Mouse (Mus musculus): ENCODE data around the gene Tff3. TPM values are rescaled to one million over a fixed set of nuclear protein-coding genes. Genes with fewer than 3 reads are reported as not detected.

The Tff3 gene
- polyA plus RNA-seq, 1 experiment from 2014 or later = not detected

DNA sequence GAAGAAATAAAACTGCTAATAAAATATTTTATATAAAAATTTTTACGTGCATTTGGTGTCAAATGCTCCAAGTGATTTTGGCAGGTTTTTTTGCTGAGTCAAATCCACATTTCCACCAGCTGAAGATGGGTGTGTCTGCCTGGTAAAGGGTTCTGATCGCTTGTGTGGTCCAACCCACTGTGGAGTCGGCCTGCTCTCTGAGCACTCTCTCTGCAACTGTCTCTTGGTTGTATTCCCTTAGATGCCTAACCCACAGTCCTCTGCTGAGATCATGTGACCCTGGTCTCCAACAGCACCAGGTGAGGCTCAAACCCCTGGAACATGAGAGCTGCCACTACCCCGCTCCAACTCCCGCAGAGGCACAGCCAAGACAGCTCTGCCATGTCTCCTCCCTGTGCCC is 11.5 kb downstream of the Tff3 start:
- peak overlapping the region; percentile 54; the same call in 1 of the 2 replicates for H3K27ac ChIP-seq (replicated peaks)
- H3K4me3 ChIP-seq = no peak overlapping the region
- H3K4me1 ChIP-seq = peaks cover 40% of the 10 kb centered on the region
- WGBS = 89% methylated on average over 5 of the region's 5 CpGs
- H3K36me3 ChIP-seq (replicated peaks) = no peaks in the 10 kb centered on the region; the same call in 1 of the 2 replicates
- no peaks in the 10 kb centered on the region for H3K27me3 ChIP-seq (replicated peaks; ENCODE audit: low read depth, poor library complexity, severe bottlenecking)
- no peak for DNase-seq (ENCODE audit: low spot score)
- no peaks in the 10 kb centered on the region for H3K9me3 ChIP-seq

- Histone ChIP-seq H3K9me3 (no peaks in the 10 kb centered on the region), H3K36me3 (replicated peaks) (peaks cover 12% of the 10 kb centered on the region), H3K4me1 (peaks cover 44% of the 10 kb centered on the region), H3K4me3 (no peak overlapping the region), H3K27me3 (replicated peaks; ENCODE audit: low read depth, poor library complexity, severe bottlenecking) (no peaks in the 10 kb centered on the region), H3K27ac (replicated peaks) (no peak overlapping the region)
- DNase-seq (ENCODE audit: low spot score) = no peak
- WGBS = 69% methylated on average over 6 of the region's 6 CpGs
Measured at GRCm38 (mm10) chr17:31116063-31116462, 13.4 kb downstream of the Tff3 start.

GRCm38 (mm10) chr17:31113191-31113856 is 16.1 kb downstream of the Tff3 start:
- peak; percentile 44 for DNase-seq (ENCODE audit: low spot score)
- peak overlapping the region; percentile 16 for H3K27ac ChIP-seq (replicated peaks)
- no peak overlapping the region for H3K4me3 ChIP-seq
- no peaks in the 10 kb centered on the region for H3K9me3 ChIP-seq
- peaks cover 38% of the 10 kb centered on the region for H3K4me1 ChIP-seq
- 47% methylated on average over 9 of the region's 9 CpGs for WGBS
- peaks cover 24% of the 10 kb centered on the region for H3K36me3 ChIP-seq (replicated peaks)
- H3K27me3 ChIP-seq (replicated peaks; ENCODE audit: low read depth, poor library complexity, severe bottlenecking) = no peaks in the 10 kb centered on the region

- peaks cover 24% of the 10 kb centered on the region for H3K4me1 ChIP-seq
- 93% methylated on average over 15 of the region's 15 CpGs for WGBS
- no peak overlapping the region for H3K27ac ChIP-seq (replicated peaks)
- no peaks in the 10 kb centered on the region for H3K9me3 ChIP-seq
- DNase-seq (ENCODE audit: low spot score) = no peak
- peaks cover 24% of the 10 kb centered on the region for H3K36me3 ChIP-seq (replicated peaks)
- no peak overlapping the region for H3K4me3 ChIP-seq
- H3K27me3 ChIP-seq (replicated peaks; ENCODE audit: low read depth, poor library complexity, severe bottlenecking) = no peaks in the 10 kb centered on the region
Measured at GRCm38 (mm10) chr17:31108388-31108787, 21.1 kb downstream of the Tff3 start.

- Histone ChIP-seq H3K4me1 (peaks cover 7% of the 10 kb centered on the region; the same call in 1 of the 2 replicates), H3K9me3 (no peaks in the 10 kb centered on the region), H3K4me3 (no peak overlapping the region), H3K27me3 (replicated peaks; ENCODE audit: low read depth, poor library complexity, severe bottlenecking) (no peaks in the 10 kb centered on the region), H3K27ac (replicated peaks) (no peak overlapping the region), H3K36me3 (replicated peaks) (no peaks in the 10 kb centered on the region; the same call in 1 of the 2 replicates)
- no peak for DNase-seq (ENCODE audit: low spot score)
- 89% methylated on average over 8 of the region's 8 CpGs for WGBS
Measured at GRCm38 (mm10) chr17:31103823-31104222, 25.6 kb downstream of the Tff3 start.

DNA sequence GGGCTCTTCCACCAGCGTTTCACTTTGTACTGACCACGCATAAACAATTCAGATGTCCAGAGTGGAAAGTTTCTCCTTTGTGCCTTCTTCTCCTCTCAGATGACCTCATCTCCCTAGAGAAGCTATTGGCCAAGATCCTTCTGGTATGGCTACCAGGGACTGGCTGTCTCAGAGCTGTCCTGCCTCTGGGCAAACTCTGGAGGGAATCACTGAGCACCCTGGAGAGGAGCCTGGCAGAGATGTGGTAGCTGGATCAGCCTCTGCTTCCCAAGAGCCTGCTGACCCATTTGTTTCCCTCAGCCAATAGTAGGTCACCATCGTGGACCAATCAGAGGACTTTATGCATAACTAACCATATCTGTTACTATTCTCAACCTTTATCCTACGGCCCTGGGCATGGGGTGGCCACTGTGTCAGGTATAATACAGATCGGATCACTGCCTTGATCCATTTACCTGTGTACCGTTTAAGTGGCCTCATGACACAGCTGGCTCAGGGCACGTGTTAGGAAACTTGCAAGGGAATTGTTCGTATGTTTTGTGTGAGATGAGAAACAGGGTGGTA is 26.4 kb downstream of the Tff3 start:
- Histone ChIP-seq H3K27me3 (replicated peaks; ENCODE audit: low read depth, poor library complexity, severe bottlenecking) (no peaks in the 10 kb centered on the region), H3K4me1 (peaks cover 7% of the 10 kb centered on the region; the same call in 1 of the 2 replicates), H3K27ac (replicated peaks) (no peak overlapping the region), H3K4me3 (no peak overlapping the region), H3K36me3 (replicated peaks) (no peaks in the 10 kb centered on the region; the same call in 1 of the 2 replicates), H3K9me3 (no peaks in the 10 kb centered on the region)
- no peak for DNase-seq (ENCODE audit: low spot score)
- 87% methylated on average over 8 of the region's 8 CpGs for WGBS

GRCm38 (mm10) chr17:31098788-31099187 is 30.7 kb downstream of the Tff3 start:
- Histone ChIP-seq H3K27ac (replicated peaks) (no peak overlapping the region), H3K4me1 (no peaks in the 10 kb centered on the region), H3K36me3 (replicated peaks) (peaks cover 7% of the 10 kb centered on the region; the same call in 1 of the 2 replicates), H3K27me3 (replicated peaks; ENCODE audit: low read depth, poor library complexity, severe bottlenecking) (no peaks in the 10 kb centered on the region), H3K9me3 (no peaks in the 10 kb centered on the region), H3K4me3 (no peak overlapping the region)
- WGBS = 82% methylated on average over 5 of the region's 5 CpGs
- no peak for DNase-seq (ENCODE audit: low spot score)

DNA sequence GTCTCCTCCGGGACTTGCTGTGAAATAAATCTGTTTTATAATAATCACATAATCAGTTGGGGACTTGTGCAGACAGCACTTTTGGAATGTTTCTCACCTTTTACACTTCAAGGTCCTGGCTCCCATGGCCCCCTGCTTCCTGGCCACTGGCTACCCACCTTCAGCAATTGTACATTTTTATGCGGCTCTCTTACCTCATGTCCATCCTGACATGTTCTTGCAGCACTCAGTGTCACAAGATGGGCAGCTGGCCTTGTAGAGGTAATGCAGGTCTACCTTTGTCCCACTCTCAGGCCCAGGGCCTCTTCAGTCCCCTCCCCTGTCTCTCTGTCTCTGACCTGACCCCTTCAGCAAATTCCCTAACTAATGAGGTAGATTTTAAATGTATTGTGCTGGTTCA is 32.6 kb downstream of the Tff3 start:
- Histone ChIP-seq H3K4me1 (no peaks in the 10 kb centered on the region), H3K4me3 (no peak overlapping the region), H3K36me3 (replicated peaks) (peaks cover 18% of the 10 kb centered on the region), H3K27me3 (replicated peaks; ENCODE audit: low read depth, poor library complexity, severe bottlenecking) (no peaks in the 10 kb centered on the region), H3K27ac (replicated peaks) (no peak overlapping the region), H3K9me3 (no peaks in the 10 kb centered on the region)
- WGBS = 94% methylated on average over 2 of the region's 2 CpGs
- DNase-seq (ENCODE audit: low spot score) = no peak

DNA sequence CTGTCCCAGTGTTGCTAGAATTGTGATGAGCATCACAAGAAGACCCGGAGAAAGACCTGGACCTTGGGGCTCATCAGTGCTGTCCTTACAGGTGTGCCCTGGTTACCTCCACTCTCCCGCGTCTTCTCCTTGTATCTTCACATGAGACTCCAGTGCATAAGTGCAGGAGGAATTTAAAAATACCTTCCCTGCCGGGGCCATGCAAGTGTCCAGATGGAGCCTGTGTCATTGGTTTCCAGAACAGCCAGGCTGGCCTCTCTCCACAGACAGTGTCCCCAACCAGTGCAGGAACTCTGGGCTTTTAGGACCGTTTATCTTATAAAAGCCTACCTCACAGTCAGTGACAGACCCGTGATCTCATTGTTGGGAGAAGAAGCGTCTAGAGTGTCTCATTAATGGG is 33.9 kb downstream of the Tff3 start:
- no peak overlapping the region for H3K4me3 ChIP-seq
- no peaks in the 10 kb centered on the region for H3K27me3 ChIP-seq (replicated peaks; ENCODE audit: low read depth, poor library complexity, severe bottlenecking)
- WGBS = 88% methylated on average over 7 of the region's 7 CpGs
- H3K27ac ChIP-seq (replicated peaks) = no peak overlapping the region
- H3K4me1 ChIP-seq = peaks cover 10% of the 10 kb centered on the region
- no peak for DNase-seq (ENCODE audit: low spot score)
- peaks cover 18% of the 10 kb centered on the region for H3K36me3 ChIP-seq (replicated peaks)
- no peaks in the 10 kb centered on the region for H3K9me3 ChIP-seq

GRCm38 (mm10) chr17:31094781-31095180 is 34.7 kb downstream of the Tff3 start:
- no peak overlapping the region for H3K4me3 ChIP-seq
- H3K4me1 ChIP-seq = peaks cover 18% of the 10 kb centered on the region
- H3K9me3 ChIP-seq = no peaks in the 10 kb centered on the region
- 56% methylated on average over 5 of the region's 5 CpGs for WGBS
- peaks cover 18% of the 10 kb centered on the region for H3K36me3 ChIP-seq (replicated peaks)
- no peak overlapping the region for H3K27ac ChIP-seq (replicated peaks)
- no peak for DNase-seq (ENCODE audit: low spot score)
- no peaks in the 10 kb centered on the region for H3K27me3 ChIP-seq (replicated peaks; ENCODE audit: low read depth, poor library complexity, severe bottlenecking)

GRCm38 (mm10) chr17:31091023-31091735 is 38.3 kb downstream of the Tff3 start:
- peaks cover 42% of the 10 kb centered on the region for H3K4me1 ChIP-seq
- H3K4me3 ChIP-seq = no peak overlapping the region
- 61% methylated on average over 13 of the region's 13 CpGs for WGBS
- no peaks in the 10 kb centered on the region for H3K9me3 ChIP-seq
- peaks cover 18% of the 10 kb centered on the region for H3K36me3 ChIP-seq (replicated peaks)
- no peaks in the 10 kb centered on the region for H3K27me3 ChIP-seq (replicated peaks; ENCODE audit: low read depth, poor library complexity, severe bottlenecking)
- no peak for DNase-seq (ENCODE audit: low spot score)
- H3K27ac ChIP-seq (replicated peaks) = peak overlapping the region; percentile 65

DNA sequence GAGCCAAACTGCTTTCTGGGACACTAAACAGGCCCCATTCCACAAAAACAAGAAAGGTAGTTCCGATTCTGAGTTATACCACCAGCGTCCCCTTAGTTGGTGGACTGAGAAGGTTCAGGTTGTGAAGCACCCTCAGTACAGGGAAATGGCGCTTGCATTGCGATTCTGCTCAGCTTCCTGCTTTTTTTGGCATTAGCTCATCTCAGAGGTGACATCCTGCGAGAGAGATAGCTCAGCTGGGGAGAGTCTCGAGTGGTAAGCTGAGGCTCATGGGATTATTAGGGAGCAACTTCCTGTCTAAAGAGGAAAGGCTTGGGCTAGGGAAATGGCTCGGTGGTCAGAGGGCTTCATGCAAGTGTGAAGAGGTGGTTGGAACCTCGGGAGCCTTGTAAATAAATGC is 39.6 kb downstream of the Tff3 start:
- no peak for DNase-seq (ENCODE audit: low spot score)
- no peak overlapping the region for H3K4me3 ChIP-seq
- WGBS = 79% methylated on average over 8 of the region's 8 CpGs
- peaks cover 42% of the 10 kb centered on the region for H3K4me1 ChIP-seq
- H3K36me3 ChIP-seq (replicated peaks) = peaks cover 10% of the 10 kb centered on the region
- peak overlapping the region; percentile 67 for H3K27ac ChIP-seq (replicated peaks)
- H3K9me3 ChIP-seq = no peaks in the 10 kb centered on the region
- H3K27me3 ChIP-seq (replicated peaks; ENCODE audit: low read depth, poor library complexity, severe bottlenecking) = no peaks in the 10 kb centered on the region

- peaks cover 42% of the 10 kb centered on the region for H3K4me1 ChIP-seq
- DNase-seq (ENCODE audit: low spot score) = no peak
- peak overlapping the region; percentile 67 for H3K27ac ChIP-seq (replicated peaks)
- no peaks in the 10 kb centered on the region for H3K9me3 ChIP-seq
- H3K27me3 ChIP-seq (replicated peaks; ENCODE audit: low read depth, poor library complexity, severe bottlenecking) = no peaks in the 10 kb centered on the region
- no peak overlapping the region for H3K4me3 ChIP-seq
- WGBS = 45% methylated on average over 5 of the region's 5 CpGs
- peaks cover 10% of the 10 kb centered on the region for H3K36me3 ChIP-seq (replicated peaks)
Measured at GRCm38 (mm10) chr17:31088711-31089110, 40.7 kb downstream of the Tff3 start.

Data from embryonic facial prominence, embryonic 10.5 days (tissue).